Mouse (Mus musculus) urinary bladder, postnatal 14 days (tissue): ENCODE data around the gene Ankrd36.
"Not testable (repeated sequence)": the region's sequence is repeated elsewhere in the genome, so short reads cannot be mapped to it uniquely, and the experiment has no call there.

Experiments used
- DNase-seq: peaks from one replicate; pipeline ENCODE4 v3.0.0; 2021; ENCODE audit warnings: low spot score

Ankrd36 gene

GRCm38 (mm10) chr11:5546693-5547092 lies 22.8 kb upstream of the Ankrd36 start:
- DNase-seq, result no peak

GRCm38 (mm10) chr11:5551430-5551829 lies 18.1 kb upstream of the Ankrd36 start:
- DNase-seq, result no peak

- no peak for DNase-seq
Measured at GRCm38 (mm10) chr11:5551931-5552330, 17.6 kb upstream of the Ankrd36 start.

- no peak for DNase-seq
Measured at GRCm38 (mm10) chr11:5560273-5560672, 9.2 kb upstream of the Ankrd36 start.

- DNase-seq, result no peak
Measured at GRCm38 (mm10) chr11:5562625-5563268, 6.7 kb upstream of the Ankrd36 start.

- DNase-seq, result no peak
Measured at GRCm38 (mm10) chr11:5563898-5564297, 5.6 kb upstream of the Ankrd36 start.

- no peak for DNase-seq
Measured at GRCm38 (mm10) chr11:5565596-5565995, 3.9 kb upstream of the Ankrd36 start.

- DNase-seq, result no peak
Measured at GRCm38 (mm10) chr11:5566506-5566905, 3.0 kb upstream of the Ankrd36 start.

- DNase-seq, result no peak
Measured at GRCm38 (mm10) chr11:5567654-5568053, 1.8 kb upstream of the Ankrd36 start.

GRCm38 (mm10) chr11:5568082-5568481 lies 1.4 kb upstream of the Ankrd36 start:
- DNase-seq, result no peak

GRCm38 (mm10) chr11:5571856-5572255 lies 2.4 kb downstream of the Ankrd36 start:
- DNase-seq, result no peak

GRCm38 (mm10) chr11:5573821-5574220 lies 4.3 kb downstream of the Ankrd36 start:
- no peak for DNase-seq

- no peak for DNase-seq
Measured at GRCm38 (mm10) chr11:5575046-5575445, 5.6 kb downstream of the Ankrd36 start.

GRCm38 (mm10) chr11:5592336-5592735 lies 22.9 kb downstream of the Ankrd36 start:
- peak; percentile 7 for DNase-seq

- no peak for DNase-seq
Measured at GRCm38 (mm10) chr11:5595381-5595791, 25.9 kb downstream of the Ankrd36 start.

- no peak for DNase-seq
Measured at GRCm38 (mm10) chr11:5595792-5596191, 26.3 kb downstream of the Ankrd36 start.

GRCm38 (mm10) chr11:5596756-5597155 lies 27.3 kb downstream of the Ankrd36 start:
- DNase-seq, result no peak

- DNase-seq, result no peak
Measured at GRCm38 (mm10) chr11:5605421-5605820, 35.9 kb downstream of the Ankrd36 start.

GRCm38 (mm10) chr11:5611918-5612317 lies 42.4 kb downstream of the Ankrd36 start:
- DNase-seq, result not testable (repeated sequence)

GRCm38 (mm10) chr11:5614453-5614852 lies 45.0 kb downstream of the Ankrd36 start:
- DNase-seq, result no peak

GRCm38 (mm10) chr11:5625101-5625500 lies 55.6 kb downstream of the Ankrd36 start:
- no peak for DNase-seq

- peak; percentile 79 for DNase-seq
Measured at GRCm38 (mm10) chr11:5629033-5629432, 59.5 kb downstream of the Ankrd36 start.

GRCm38 (mm10) chr11:5643085-5643484 lies 73.6 kb downstream of the Ankrd36 start:
- no peak for DNase-seq

- no peak for DNase-seq
Measured at GRCm38 (mm10) chr11:5650321-5650720, 80.8 kb downstream of the Ankrd36 start.
